Mouse (Mus musculus) megakaryocyte, adult 5-6 weeks (primary cell): ENCODE measurements around the gene Olfr1093. TPM values are rescaled to one million over a fixed set of nuclear protein-coding genes. Genes with fewer than 3 reads are reported as not detected.

Experiments
- ATAC-seq: 2 replicates; pipeline ENCODE4 v1.8.0; 2016; ENCODE audit warnings: mild to moderate bottlenecking, inconsistent platforms; ENCODE audit not compliant: poor library complexity, severe bottlenecking
- total RNA-seq, 2 experiments: library from RNA; stranded (forward) in 1 of 2; stranded (reverse) in 1 of 2; fragments of 153-499, 151-499 nt in 1 of 2; fragments of 221-1000, 200-1000 nt in 1 of 2; gene quantifications; 2 replicates each; pipeline versions ENCODE4 v1.2.3 to v1.2.4; 2015 to 2017

The Olfr1093 gene
- total RNA-seq (2015) (not detected in 2 replicates), total RNA-seq (2017) (not detected in 2 replicates)

DNA sequence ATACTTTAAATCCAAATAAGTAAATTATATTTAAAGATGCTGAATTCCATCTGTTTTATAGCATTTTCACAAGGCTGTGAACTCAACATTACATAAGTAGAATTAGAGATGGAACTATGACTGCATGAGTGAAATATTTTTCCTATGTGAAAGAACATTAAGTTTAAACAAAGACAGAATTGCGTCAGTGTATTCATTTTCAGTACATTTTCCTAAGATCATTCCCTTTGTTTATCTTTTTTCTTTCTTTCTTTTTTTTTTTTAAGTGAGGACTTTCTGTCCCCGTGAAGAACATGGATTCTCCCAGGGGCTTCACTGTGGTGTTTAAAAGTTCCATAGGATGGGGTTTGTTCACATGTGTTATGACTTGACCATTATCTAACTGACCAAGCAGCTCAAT is at the start of gene Olfr1093:
Gene Olfr1093 (plus strand): TSS at position 301 of the 400 bp plus-strand sequence.
- no peak for ATAC-seq

DNA sequence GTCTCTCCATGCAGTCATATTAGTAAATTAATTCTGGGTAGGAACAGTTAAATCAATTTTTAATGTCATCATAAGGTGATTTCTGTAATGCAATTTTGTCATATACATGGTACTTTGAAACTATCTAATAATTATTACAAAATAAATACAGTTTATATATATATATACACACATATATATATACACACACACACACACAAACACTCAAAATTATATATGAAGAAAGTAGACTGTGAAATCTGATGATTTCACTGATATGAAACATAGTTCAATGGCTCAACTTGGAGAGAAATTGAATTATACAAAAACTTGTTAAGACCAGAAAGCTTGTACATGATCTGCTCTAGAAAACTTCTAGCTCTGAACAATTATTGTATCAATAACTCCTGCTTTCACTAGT is 48.7 kb upstream of the Olfr1093 start, which contains the start of gene Olfr1089:
Gene Olfr1089 (minus strand): TSS at position 101 of the 400 bp plus-strand sequence.
- no peak for ATAC-seq

DNA sequence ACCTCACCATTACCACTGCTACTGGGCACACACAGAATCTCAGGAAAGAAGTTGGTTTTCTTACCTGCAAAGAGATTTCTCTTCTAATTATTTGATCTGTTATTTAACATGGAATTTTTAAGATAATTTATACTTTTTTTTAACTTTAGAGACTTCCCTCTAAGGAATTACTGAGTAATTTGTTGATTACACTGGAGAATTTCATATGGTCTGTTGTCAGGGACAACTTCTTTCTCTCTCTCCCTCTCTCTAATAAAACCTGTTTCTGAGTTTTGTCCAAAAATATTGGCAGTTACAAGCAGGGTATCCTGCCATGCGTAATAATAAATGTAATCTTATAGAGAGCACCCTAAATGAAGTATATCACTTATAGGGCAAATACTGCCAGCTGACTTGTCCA is 23.4 kb upstream of the Olfr1093 start, which contains the start of gene Olfr1090:
Gene Olfr1090 (minus strand): TSS at position 101 of the 400 bp plus-strand sequence.
- no peak for ATAC-seq

DNA sequence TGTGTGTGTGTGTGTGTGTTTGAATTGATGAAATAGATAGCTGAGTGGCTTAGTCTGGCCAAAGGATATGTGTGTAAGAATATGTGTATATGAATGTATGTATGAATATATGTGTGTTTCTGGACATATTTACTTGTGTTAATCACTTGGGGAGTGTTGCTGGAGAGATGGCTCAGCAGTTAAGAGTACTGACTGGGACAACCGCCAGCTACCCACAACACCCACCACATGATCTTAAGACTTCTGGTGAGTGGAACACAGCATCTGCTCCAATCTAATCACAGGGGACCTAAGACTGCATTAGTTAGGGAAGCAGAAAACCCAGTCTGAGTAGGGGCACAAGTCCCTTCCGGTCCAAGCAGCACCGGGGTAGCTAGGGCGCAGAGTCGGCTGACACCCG is 21.2 kb upstream of the Olfr1093 start:
- ATAC-seq, result no peak

DNA sequence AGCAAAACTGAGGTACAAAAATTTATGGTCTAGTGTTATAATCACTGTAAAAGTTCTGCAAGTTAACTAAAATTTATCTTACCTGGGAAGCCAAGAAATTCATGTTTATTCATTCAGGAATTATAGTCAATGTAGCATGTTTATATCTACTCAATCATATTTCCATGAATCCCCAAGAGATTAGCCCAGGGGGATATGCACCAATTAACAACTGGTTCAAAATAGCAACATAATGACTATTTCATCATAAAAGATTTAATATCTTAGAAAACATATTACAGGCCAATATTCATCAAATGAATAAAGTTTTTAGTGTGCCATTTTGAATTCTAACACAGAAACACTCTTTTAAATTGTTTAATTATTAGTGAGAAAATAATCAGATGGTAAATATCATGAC is 27.6 kb downstream of the Olfr1093 start, which contains the start of gene Olfr141:
Gene Olfr141 (minus strand): TSS at position 101 of the 400 bp plus-strand sequence.
- no peak for ATAC-seq

DNA sequence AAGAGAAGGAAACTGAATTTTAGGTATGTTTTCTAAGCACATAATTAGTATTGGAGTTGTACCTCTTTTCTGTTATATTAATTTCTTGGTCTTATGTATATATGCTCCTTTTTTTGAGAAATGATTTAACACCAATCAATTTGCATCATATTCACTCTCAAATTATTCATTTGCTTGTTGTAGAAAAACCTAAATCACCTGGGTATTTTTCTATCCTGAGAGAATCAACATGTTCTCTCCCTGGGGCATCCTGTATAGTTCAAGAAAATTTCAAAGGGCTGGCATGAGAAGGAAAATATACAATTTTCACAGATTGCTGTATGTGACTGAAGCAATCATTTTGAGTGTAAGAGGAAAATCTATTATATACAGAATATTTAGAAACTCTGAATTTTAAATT is 42.1 kb downstream of the Olfr1093 start, which contains the start of gene Olfr1094:
Gene Olfr1094 (plus strand): TSS at position 301 of the 400 bp plus-strand sequence.
- ATAC-seq, result no peak

Other genes starting within 250 kb of the Olfr1093 start
- gene Olfr1079, start 240.0 kb upstream of the Olfr1093 start, total RNA-seq (2015), result not detected in 2 replicates
- not detected in 2 replicates for gene Olfr1079, start 240.0 kb upstream of the Olfr1093 start, total RNA-seq (2017)
- gene Olfr1080, start 224.2 kb upstream of the Olfr1093 start, total RNA-seq (2015), result not detected in 2 replicates
- gene Olfr1080, start 224.2 kb upstream of the Olfr1093 start, total RNA-seq (2017), result not detected in 2 replicates
- not detected in 2 replicates for gene Olfr1082, start 183.5 kb upstream of the Olfr1093 start, total RNA-seq (2015)
- gene Olfr1082, start 183.5 kb upstream of the Olfr1093 start, total RNA-seq (2017), result not detected in 2 replicates
- not detected in 2 replicates for gene Olfr1084, start 142.8 kb upstream of the Olfr1093 start, total RNA-seq (2015)
- gene Olfr1084, start 142.8 kb upstream of the Olfr1093 start, total RNA-seq (2017), result not detected in 2 replicates
- gene Olfr1085, start 120.5 kb upstream of the Olfr1093 start, total RNA-seq (2015), result not detected in 2 replicates
- gene Olfr1085, start 120.5 kb upstream of the Olfr1093 start, total RNA-seq (2017), result not detected in 2 replicates
- not detected in 2 replicates for gene Olfr1086, start 102.4 kb upstream of the Olfr1093 start, total RNA-seq (2015)
- not detected in 2 replicates for gene Olfr1086, start 102.4 kb upstream of the Olfr1093 start, total RNA-seq (2017)
- not detected in 2 replicates for gene Olfr1087, start 84.1 kb upstream of the Olfr1093 start, total RNA-seq (2015)
- not detected in 2 replicates for gene Olfr1087, start 84.1 kb upstream of the Olfr1093 start, total RNA-seq (2017)
- gene Olfr1089, start 48.8 kb upstream of the Olfr1093 start, total RNA-seq (2015), result not detected in 2 replicates
- not detected in 2 replicates for gene Olfr1089, start 48.8 kb upstream of the Olfr1093 start, total RNA-seq (2017)
- gene Olfr1090, start 23.5 kb upstream of the Olfr1093 start, total RNA-seq (2015), result not detected in 2 replicates
- gene Olfr1090, start 23.5 kb upstream of the Olfr1093 start, total RNA-seq (2017), result not detected in 2 replicates
- gene Olfr141, start 27.5 kb downstream of the Olfr1093 start, total RNA-seq (2015), result not detected in 2 replicates
- gene Olfr141, start 27.5 kb downstream of the Olfr1093 start, total RNA-seq (2017), result not detected in 2 replicates
- gene Olfr1094, start 42.2 kb downstream of the Olfr1093 start, total RNA-seq (2015), result not detected in 2 replicates
- gene Olfr1094, start 42.2 kb downstream of the Olfr1093 start, total RNA-seq (2017), result not detected in 2 replicates
- gene Olfr1095, start 69.2 kb downstream of the Olfr1093 start, total RNA-seq (2015), result not detected in 2 replicates
- not detected in 2 replicates for gene Olfr1095, start 69.2 kb downstream of the Olfr1093 start, total RNA-seq (2017)
- gene Gm13723, start 92.3 kb downstream of the Olfr1093 start, total RNA-seq (2015), result not detected in 2 replicates
- not detected in 2 replicates for gene Gm13723, start 92.3 kb downstream of the Olfr1093 start, total RNA-seq (2017)
- not detected in 2 replicates for gene Olfr1097, start 109.7 kb downstream of the Olfr1093 start, total RNA-seq (2015)
- not detected in 2 replicates for gene Olfr1097, start 109.7 kb downstream of the Olfr1093 start, total RNA-seq (2017)
- gene Olfr1098, start 142.1 kb downstream of the Olfr1093 start, total RNA-seq (2015), result not detected in 2 replicates
- gene Olfr1098, start 142.1 kb downstream of the Olfr1093 start, total RNA-seq (2017), result not detected in 2 replicates
- gene Olfr1099, start 178.2 kb downstream of the Olfr1093 start, total RNA-seq (2015), result not detected in 2 replicates
- not detected in 2 replicates for gene Olfr1099, start 178.2 kb downstream of the Olfr1093 start, total RNA-seq (2017)
- not detected in 2 replicates for gene Olfr1100, start 197.5 kb downstream of the Olfr1093 start, total RNA-seq (2015)
- gene Olfr1100, start 197.5 kb downstream of the Olfr1093 start, total RNA-seq (2017), result not detected in 2 replicates
- not detected in 2 replicates for gene Olfr1101, start 208.7 kb downstream of the Olfr1093 start, total RNA-seq (2015)
- not detected in 2 replicates for gene Olfr1101, start 208.7 kb downstream of the Olfr1093 start, total RNA-seq (2017)
- not detected in 2 replicates for gene Olfr1102, start 215.9 kb downstream of the Olfr1093 start, total RNA-seq (2015)
- gene Olfr1102, start 215.9 kb downstream of the Olfr1093 start, total RNA-seq (2017), result not detected in 2 replicates
- gene Olfr1104, start 244.6 kb downstream of the Olfr1093 start, total RNA-seq (2015), result not detected in 2 replicates
- not detected in 2 replicates for gene Olfr1104, start 244.6 kb downstream of the Olfr1093 start, total RNA-seq (2017)